Mouse (Mus musculus) retina, adult 2 months (tissue): Measurements from ENCODE around the gene Tunar.

Experiments used
- DNase-seq: peaks from one replicate; pipeline ENCODE4 v3.0.0-alpha.2; 2012; ENCODE audit warnings: low read depth, low spot score

Gene Tunar

GRCm38 (mm10) chr12:105333570-105333969 lies at the start of gene Tunar:
Gene Tunar (plus strand): TSS chr12:105333870.
- DNase-seq, result no peak

DNA sequence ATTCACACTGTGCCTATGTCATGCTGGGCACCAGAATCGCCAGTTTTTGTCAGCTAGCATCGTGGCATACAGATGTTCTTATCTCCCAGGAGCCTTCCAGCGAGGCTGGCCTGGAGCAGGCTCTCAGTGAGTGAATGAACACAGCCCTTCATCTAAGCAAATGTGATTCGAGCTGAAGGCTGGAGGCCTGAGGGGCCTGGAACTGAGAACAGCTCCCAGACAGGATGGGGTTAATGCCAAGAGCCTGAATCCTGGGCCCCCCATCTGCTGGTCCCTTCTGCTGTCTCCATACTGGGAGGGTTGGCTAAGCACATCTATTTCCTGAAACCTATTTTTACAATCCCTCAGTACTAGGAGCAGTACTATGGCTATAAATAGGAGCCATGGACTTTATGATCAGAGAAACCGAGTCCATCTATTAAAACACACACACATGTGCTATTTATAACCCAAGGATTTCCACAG lies 21.1 kb upstream of the Tunar start:
- DNase-seq, result peak; percentile 9

DNA sequence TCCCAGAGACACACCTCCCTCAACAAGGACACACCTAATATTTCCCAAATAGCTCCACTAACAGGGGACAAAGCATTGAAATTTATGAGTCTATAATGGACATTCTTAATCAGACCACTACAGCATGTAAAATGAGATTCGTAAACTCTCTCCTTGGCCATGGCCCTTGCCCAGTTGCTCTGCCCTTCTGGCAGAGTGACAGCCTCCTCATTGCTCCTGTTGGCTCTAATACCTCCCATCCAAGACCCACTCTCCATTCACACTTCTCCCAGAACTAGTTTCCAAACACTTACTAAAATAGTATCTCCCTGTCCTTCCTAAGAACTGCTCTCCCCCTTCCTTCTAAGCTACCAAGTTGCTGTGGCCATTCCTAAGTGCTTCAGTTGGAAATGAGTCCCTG lies 19.3 kb upstream of the Tunar start:
- DNase-seq, result no peak

GRCm38 (mm10) chr12:105322160-105322559 lies 11.5 kb upstream of the Tunar start:
- DNase-seq, result no peak

GRCm38 (mm10) chr12:105327051-105327450 lies 6.6 kb upstream of the Tunar start:
- DNase-seq, result no peak

GRCm38 (mm10) chr12:105328396-105328795 lies 5.3 kb upstream of the Tunar start:
- no peak for DNase-seq

DNA sequence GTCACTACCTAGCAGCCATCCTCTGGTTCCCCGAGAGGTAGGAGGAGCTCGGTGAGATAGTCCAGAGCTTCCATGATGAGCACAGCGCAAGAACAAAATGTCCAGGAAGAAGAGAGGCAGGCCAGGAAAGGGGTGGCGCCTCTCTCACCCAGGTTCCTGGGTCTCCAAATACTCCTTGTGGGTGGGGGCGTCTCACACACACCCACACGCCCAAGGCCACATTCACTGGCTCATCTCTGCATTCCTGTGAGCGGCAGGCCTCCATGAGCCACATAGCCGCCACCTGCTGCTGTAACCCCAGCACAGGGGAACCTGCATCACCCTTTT lies 2.4 kb downstream of the Tunar start:
- no peak for DNase-seq

- no peak for DNase-seq
Observed at GRCm38 (mm10) chr12:105336421-105337289, 3.0 kb downstream of the Tunar start.

DNA sequence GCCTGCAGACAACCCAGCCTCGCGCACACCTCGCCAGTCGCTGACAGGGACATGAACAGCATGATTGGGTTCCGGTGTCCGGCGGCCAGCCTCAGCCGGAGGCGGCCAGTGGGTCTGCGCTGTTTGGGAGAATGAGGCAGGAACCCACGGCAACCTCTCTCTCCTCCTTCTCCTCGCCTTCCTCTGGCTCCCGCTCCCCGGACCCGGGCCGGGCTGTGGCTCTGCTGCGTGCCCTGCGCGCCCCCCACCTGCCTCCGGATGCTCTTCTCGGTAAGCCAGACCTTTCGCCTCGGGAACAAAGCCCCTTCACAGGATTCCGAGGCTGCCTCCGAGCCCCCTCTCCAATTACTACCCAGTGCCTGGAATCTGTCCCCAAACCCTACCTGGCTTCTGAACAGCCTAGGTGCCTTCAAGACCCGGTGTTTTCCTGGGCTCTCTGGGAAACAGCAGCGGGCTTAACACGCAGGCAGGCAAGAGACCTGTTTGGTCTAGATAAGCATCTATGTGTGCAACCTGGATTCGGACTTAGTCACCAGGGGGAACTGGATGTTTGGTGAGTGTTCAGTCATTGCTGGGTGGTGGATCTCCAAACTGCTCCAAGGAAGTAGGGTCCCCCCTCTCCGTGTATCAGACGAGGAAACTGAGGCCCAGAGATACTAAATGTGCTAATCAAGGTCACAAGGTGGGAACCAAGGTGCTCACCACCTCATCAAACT lies 3.8 kb downstream of the Tunar start:
- DNase-seq, result no peak

- no peak for DNase-seq
Observed at GRCm38 (mm10) chr12:105338256-105338977, 4.7 kb downstream of the Tunar start.

DNA sequence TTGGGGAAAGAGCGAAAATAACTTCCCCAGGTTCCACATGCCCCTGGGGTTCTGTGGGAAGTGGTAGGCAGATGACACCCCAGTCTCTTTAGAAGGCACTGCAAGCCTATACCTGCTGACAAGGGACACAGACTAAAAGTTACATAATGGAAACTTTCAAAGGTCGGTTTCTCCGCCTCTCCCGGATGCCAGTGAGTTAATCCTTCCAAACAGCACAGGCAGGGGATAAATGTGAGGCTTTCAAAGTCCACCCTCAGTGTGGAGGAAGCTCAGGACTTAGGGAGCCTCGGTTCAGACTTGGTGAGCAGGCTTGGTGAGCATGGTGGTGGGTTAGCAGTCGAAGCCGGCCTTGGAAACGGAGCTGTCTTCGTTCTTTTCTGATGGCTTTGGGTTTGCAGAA lies 7.9 kb downstream of the Tunar start:
- DNase-seq, result no peak

GRCm38 (mm10) chr12:105344460-105344859 lies 10.8 kb downstream of the Tunar start:
- DNase-seq, result no peak

- no peak for DNase-seq
Observed at GRCm38 (mm10) chr12:105346861-105347260, 13.2 kb downstream of the Tunar start.

DNA sequence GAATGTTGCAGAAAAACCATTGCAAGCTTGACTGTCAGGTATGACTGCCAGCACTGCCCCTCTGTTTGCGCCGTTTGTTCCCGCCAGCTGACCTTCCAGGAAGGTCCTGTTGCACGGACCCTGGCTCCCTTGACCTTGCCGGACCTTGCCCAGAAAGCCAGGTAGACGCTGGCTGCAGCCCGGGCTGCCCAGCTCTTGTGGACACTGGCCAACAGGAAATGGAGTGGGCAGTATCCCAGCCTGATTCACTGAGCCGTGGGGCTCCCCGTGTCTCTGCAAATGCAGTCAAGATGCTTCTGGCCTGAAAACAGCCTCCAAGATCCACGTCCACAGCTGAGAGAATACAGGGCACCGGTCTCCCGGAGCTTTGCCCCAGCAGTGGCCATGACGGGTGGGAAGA lies 13.6 kb downstream of the Tunar start:
- DNase-seq, result no peak

GRCm38 (mm10) chr12:105354266-105354665 lies 20.6 kb downstream of the Tunar start:
- DNase-seq, result no peak

DNA sequence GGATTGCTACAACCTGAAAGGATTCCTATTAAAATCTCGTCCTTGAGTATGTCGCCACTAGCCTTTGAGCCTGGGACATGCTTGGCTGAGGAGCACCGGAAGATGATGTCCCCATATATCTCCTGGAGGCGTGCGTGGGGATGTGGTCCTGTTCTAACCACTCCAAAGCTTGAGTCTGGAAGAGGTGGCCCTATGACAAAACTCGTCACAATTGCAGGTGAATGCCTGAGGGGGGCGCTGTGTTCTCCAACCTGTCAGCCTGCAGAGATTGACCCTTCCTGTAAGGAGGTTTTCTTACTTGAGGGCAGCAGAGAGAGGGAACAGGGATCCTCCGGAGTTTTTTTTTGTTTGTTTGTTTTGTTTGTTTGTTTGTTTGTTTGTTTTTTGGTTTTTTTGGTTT lies 21.1 kb downstream of the Tunar start:
- no peak for DNase-seq

GRCm38 (mm10) chr12:105356781-105357180 lies 23.1 kb downstream of the Tunar start:
- no peak for DNase-seq

GRCm38 (mm10) chr12:105363648-105364047 lies 30.0 kb downstream of the Tunar start:
- DNase-seq, result no peak

DNA sequence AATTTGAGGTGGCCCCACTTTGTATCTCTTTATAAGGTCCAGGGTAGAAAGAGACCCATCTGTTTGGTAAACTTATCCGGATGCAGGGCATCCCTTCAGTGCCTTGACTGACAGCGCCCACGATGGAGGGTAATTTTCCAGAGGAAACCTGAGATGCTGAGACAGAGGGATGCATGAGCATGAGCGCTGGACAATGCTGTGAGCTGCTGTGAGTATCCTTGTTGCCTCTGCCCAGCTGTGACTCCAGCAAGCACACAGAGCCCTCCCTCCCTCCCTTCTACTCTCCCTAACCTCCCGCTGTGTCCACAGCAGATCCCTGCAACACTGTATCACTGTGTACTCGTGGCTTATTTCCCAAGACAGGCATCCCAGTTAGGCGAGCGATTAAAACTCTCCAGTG lies 40.9 kb downstream of the Tunar start:
- no peak for DNase-seq

- DNase-seq, result no peak
Observed at GRCm38 (mm10) chr12:105376976-105377375, 43.3 kb downstream of the Tunar start.

GRCm38 (mm10) chr12:105382733-105383132 lies 49.1 kb downstream of the Tunar start:
- DNase-seq, result no peak

DNA sequence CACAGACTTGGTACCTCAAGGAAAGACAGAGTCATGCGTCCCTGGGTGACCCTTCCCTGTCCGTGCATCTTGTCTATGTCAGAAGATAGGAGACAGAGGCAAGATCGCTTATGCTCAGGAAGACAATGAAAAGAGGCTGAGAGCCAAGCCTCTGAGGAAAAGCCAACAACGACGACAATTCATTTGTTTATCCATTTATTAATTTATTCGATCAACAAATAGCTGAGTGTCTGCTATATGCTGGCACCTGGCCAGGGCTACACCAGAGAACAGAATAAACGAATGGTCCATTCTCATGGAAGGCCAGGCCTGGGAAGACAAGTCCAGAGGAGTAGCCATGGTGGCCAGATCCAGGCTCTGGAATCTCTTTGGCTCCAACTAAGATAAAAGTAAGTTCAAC lies 61.0 kb downstream of the Tunar start:
- no peak for DNase-seq
